Mouse (Mus musculus): ENCODE data around the gene Mthfsd. TPM values are rescaled to one million over a fixed set of nuclear protein-coding genes. Genes with fewer than 3 reads are reported as not detected.
"Not testable (repeated sequence)": the region's sequence is repeated elsewhere in the genome, so short reads cannot be mapped to it uniquely, and the experiment has no call there.

Mthfsd gene
- 19.3 and 19.8 TPM in 2 replicates for polyA plus RNA-seq (2015; fragmentation: Nextera tagmentation; extraction: Ambion mirVana)

DNA sequence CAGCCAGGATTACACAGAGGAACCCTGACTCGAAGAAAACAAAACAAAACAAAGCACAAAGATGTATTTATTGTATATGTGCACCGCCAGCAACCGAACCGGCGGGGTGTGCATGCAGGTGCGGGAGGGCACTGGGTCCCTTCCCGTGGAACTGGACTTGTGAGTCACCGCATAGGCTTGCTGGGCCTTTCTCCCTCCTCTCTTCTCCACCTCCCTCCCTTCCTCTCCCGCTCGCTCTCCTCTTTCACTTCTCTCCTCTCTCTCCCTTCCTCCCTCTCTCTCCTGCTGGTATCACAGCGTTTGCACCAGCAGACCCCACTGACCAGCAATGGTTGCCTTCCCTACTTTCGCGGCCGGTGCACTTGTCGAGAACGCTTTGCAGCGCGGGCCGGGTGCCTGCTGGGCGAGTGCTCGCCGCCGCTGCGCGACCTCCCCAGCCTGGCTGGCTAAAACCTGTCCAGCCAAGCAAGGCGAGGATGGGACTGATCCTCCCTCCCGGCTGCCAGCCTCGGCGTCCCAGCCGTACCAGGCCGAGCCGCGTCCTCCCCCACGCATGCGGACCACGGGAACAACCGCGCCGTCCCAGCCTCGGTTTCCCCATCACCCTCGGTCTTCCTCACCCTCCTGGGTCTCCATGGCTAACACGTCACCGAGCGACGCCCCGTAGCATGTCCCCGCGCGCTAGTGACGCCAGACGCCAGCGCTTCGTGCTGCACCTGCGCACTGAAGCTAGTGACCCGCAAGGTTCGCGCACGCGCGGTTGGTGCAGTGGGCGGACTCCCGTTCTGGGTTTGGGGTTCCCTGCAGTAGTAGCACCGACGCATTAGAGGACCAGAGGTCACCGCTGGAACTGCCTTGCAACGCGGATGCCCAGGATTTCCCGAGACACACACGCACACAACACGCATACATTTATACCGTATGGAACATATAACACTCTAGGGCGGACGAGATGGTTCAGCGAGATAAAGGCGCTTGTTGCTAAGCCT, at the start of gene Mthfsd:
Gene Mthfsd, minus strand, starts transcription at position 725 of the 989 bp plus-strand sequence.
- WGBS (ENCODE audit: insufficient replicate concordance) = 1% methylated on average over 75 of the region's 75 CpGs
- Histone ChIP-seq H3K9me3 (replicated peaks) (no peaks in the 10 kb centered on the region), H3K4me2 (peak within 1 kb of the TSS; percentile 86), H3K9ac (peak within 1 kb of the TSS; percentile 71), H3K27me3 (peaks cover 21% of the 10 kb centered on the region), H3K27ac (replicated peaks) (peak within 1 kb of the TSS; percentile 61), H3K4me3 (replicated peaks) (peak within 1 kb of the TSS; percentile 82), H3K36me3 (replicated peaks) (peaks cover 21% of the 10 kb centered on the region; the same call in 1 of the 2 replicates), H3K4me1 (replicated peaks) (peaks cover 23% of the 10 kb centered on the region)
- peak; percentile 91 for ATAC-seq (ENCODE audit: insufficient read depth)

DNA sequence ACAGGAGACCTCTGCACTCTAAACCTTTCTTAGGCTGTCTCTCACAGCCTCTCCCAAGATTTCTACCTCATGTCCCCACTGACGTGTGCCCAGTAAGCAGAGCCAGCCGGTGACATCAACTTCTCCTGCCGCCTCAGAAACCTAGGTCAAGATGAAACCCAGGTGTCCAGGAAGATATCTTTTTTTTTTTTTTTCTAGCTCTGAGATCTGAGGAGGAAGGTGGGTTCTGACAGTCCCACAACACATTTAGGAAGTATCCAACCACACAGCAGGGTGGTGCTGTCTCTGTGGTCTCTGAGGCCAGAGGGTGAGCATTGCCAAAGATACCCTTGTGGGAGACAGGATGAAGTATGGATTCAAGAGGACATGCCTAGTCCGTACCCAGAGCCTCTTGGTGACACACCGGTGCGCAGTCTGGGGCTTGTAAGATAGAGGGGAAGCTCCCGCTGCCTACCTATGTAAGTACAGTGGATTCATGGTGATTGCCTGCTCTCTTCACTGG, 48.8 kb upstream of the Mthfsd start:
- WGBS (ENCODE audit: insufficient replicate concordance) = 50% methylated on average over 7 of the region's 7 CpGs
- no peak overlapping the region for H3K4me2 ChIP-seq
- no peak for ATAC-seq (ENCODE audit: insufficient read depth)

DNA sequence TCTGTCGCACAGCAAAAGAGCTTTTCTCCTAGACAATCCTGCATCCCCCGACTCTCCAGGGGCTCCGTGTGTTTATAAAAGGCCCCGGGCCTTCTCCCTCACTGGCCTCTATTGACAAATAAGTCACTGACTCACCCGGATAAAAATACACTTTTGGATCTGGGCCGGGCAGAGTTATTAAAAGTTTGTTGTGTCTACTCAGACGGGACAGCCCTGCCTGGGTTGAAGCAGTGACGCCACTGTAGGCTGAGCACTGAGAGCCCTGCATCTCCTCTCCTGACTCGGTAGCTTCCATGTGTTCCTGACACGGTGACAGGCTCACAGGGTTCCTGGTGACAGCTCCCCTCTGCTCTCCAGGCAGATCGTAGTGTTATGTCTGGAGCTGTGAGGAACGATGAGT, 44.2 kb upstream of the Mthfsd start:
- no peak overlapping the region for H3K4me2 ChIP-seq
- no peak overlapping the region for H3K27ac ChIP-seq (replicated peaks)
- no peaks in the 10 kb centered on the region for H3K9me3 ChIP-seq (replicated peaks)
- no peak overlapping the region for H3K9ac ChIP-seq
- no peak for ATAC-seq (ENCODE audit: insufficient read depth)
- WGBS (ENCODE audit: insufficient replicate concordance) = 55% methylated on average over 12 of the region's 12 CpGs
- H3K36me3 ChIP-seq (replicated peaks) = no peaks in the 10 kb centered on the region
- peaks cover 14% of the 10 kb centered on the region for H3K27me3 ChIP-seq
- H3K4me3 ChIP-seq (replicated peaks) = no peak overlapping the region
- no peaks in the 10 kb centered on the region for H3K4me1 ChIP-seq (replicated peaks)

More for the DNA sequence above, 48.8 kb upstream of the Mthfsd start:
- Histone ChIP-seq H3K9ac (no peak overlapping the region), H3K4me3 (replicated peaks) (no peak overlapping the region), H3K27ac (replicated peaks) (no peak overlapping the region), H3K27me3 (peaks cover 22% of the 10 kb centered on the region), H3K4me1 (replicated peaks) (no peaks in the 10 kb centered on the region), H3K36me3 (replicated peaks) (no peaks in the 10 kb centered on the region), H3K9me3 (replicated peaks) (no peaks in the 10 kb centered on the region)

DNA sequence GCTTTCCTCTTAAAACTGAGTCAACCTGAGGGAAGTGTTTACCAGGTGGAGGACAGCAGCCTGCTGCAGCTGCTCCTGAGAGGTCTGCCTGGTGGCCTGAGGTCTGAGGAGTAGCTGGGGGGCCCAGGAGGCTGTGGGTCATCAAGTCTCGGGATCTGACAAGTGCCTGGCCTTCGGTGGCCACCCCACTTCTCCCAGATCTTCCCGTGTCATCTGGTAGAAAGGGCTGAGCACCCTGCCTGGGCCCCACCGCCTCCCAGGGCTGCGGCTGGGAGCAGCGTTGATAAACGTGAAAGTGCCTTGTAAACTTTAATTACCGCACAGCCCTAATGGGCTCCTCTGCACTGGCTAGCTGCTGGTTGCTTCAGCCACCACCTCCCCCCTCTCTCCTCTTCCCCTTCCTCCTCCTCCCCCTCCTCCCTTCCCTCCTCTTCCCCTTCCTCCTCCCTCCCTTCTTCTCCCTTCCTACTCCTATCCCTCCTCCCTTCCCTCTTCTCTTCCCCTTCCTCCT, 40.4 kb upstream of the Mthfsd start:
- WGBS (ENCODE audit: insufficient replicate concordance) = 9% methylated on average over 8 of the region's 8 CpGs
- no peaks in the 10 kb centered on the region for H3K4me1 ChIP-seq (replicated peaks)
- no peak overlapping the region for H3K9ac ChIP-seq
- H3K9me3 ChIP-seq (replicated peaks) = no peaks in the 10 kb centered on the region
- no peak for ATAC-seq (ENCODE audit: insufficient read depth)
- peaks cover 15% of the 10 kb centered on the region for H3K27me3 ChIP-seq
- no peak overlapping the region for H3K27ac ChIP-seq (replicated peaks)
- H3K4me3 ChIP-seq (replicated peaks) = no peak overlapping the region
- no peaks in the 10 kb centered on the region for H3K36me3 ChIP-seq (replicated peaks)
- H3K4me2 ChIP-seq = no peak overlapping the region

DNA sequence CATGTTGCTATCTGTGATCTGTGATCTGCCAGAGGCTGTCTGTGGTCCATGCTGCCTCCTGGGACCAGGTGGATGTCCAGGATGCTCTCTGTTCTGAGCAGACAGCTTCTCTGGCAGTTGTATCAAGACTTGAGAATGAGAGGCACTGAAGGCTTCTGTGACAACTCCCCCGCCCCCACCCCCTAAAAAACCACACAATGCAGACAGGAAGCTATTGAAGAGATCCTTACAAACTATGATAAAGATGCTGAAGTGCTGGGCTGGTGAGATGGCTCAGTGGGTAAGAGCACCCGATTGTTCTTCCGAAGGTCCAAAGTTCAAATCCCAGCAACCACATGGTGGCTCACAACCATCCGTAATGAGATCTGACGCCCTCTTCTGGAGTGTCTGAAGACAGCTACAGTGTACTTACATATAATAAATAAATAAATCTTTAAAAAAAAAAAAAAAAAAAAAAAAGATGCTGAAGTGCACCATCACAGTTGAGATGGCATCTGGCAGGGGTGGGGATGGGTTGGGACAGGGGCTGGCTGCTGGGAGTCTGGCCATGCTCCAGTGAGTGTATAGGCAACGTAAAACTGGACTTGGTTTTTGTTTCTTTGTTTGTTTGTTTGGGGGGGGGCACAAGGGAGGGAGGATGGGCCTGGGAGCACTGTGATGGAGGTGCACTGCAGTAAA, 37.4 kb upstream of the Mthfsd start:
- H3K9ac ChIP-seq; H3K36me3 ChIP-seq (replicated peaks); H3K27ac ChIP-seq (replicated peaks); H3K4me2 ChIP-seq; H3K4me1 ChIP-seq (replicated peaks); H3K4me3 ChIP-seq (replicated peaks); ATAC-seq (ENCODE audit: insufficient read depth); H3K9me3 ChIP-seq (replicated peaks): not testable (repeated sequence)
- WGBS (ENCODE audit: insufficient replicate concordance) = 27% methylated on average over 4 of the region's 6 CpGs
- H3K27me3 ChIP-seq = peaks cover 27% of the 10 kb centered on the region

DNA sequence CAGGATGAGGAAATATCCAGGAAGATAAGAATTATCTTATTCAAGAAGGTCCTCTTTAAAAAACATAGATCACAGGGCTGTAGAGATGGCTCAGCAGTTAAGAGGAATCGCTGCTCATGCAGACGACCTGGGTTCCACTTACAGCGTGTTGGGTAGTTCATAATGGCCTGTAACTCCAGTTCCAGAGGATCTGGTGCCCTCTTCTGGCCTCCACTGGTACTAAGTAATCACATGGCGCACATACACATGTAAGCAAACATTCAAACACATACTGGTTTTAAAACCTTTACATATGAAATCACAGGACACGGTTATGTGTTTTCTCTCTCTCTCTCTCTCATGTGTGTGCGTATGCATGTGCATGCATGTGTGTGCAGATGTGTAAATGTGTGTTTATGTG, 28.7 kb upstream of the Mthfsd start:
- 79% methylated on average over 6 of the region's 6 CpGs for WGBS (ENCODE audit: insufficient replicate concordance)
- Histone ChIP-seq H3K36me3 (replicated peaks) (no peaks in the 10 kb centered on the region), H3K9me3 (replicated peaks) (no peaks in the 10 kb centered on the region), H3K4me2 (no peak overlapping the region), H3K27me3 (peaks cover 12% of the 10 kb centered on the region), H3K4me3 (replicated peaks) (no peak overlapping the region), H3K9ac (no peak overlapping the region), H3K27ac (replicated peaks) (no peak overlapping the region), H3K4me1 (replicated peaks) (no peaks in the 10 kb centered on the region)
- ATAC-seq (ENCODE audit: insufficient read depth) = no peak

DNA sequence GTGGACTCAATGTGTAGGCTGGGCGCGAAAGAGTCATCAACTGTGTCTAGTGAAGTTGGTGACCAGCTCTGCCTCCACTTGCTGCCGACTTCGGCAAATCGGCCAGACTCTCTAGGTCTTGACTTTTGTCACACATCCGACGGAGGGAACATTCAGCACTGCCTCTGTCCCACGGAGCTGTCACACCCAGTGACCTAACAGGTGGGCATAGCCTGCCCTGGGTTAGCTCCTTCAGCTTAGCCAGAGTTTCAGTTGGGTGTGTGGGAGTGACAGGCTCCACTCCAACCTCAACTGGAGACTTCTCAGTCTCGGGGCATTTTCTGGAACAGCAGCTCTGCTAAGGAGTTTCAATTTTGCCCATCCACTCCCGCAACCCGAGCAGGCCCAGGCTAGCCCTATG, 26.3 kb upstream of the Mthfsd start:
- Histone ChIP-seq H3K27ac (replicated peaks) (no peak overlapping the region), H3K4me2 (no peak overlapping the region), H3K36me3 (replicated peaks) (no peaks in the 10 kb centered on the region), H3K4me3 (replicated peaks) (no peak overlapping the region), H3K27me3 (peaks cover 30% of the 10 kb centered on the region), H3K9me3 (replicated peaks) (no peaks in the 10 kb centered on the region), H3K4me1 (replicated peaks) (no peaks in the 10 kb centered on the region), H3K9ac (no peak overlapping the region)
- ATAC-seq (ENCODE audit: insufficient read depth) = no peak
- WGBS (ENCODE audit: insufficient replicate concordance) = 73% methylated on average over 11 of the region's 11 CpGs

DNA sequence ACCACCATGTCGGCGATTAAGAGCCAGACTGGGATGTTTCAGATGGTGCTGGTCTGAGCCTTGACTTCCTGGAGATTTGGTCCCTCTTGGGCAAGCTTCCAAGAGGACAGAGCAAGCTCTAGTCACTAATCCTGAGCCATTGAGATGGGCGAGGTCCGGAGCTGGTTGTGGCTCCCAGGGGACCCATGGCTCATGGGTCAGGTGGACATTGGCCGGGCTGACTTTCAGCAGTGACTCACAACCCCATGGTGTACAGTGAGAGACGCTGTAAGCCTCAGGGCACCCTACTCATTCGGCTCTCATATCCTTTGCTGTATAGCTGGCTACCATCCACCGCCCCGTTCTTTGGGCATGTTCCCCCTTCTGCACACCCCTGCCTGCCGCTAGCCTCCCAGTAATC, 25.9 kb upstream of the Mthfsd start:
- Histone ChIP-seq H3K9ac (no peak overlapping the region), H3K27ac (replicated peaks) (no peak overlapping the region), H3K9me3 (replicated peaks) (no peaks in the 10 kb centered on the region), H3K27me3 (peaks cover 34% of the 10 kb centered on the region), H3K4me1 (replicated peaks) (no peaks in the 10 kb centered on the region), H3K4me2 (no peak overlapping the region), H3K36me3 (replicated peaks) (no peaks in the 10 kb centered on the region), H3K4me3 (replicated peaks) (no peak overlapping the region)
- WGBS (ENCODE audit: insufficient replicate concordance) = 72% methylated on average over 10 of the region's 10 CpGs
- no peak for ATAC-seq (ENCODE audit: insufficient read depth)

DNA sequence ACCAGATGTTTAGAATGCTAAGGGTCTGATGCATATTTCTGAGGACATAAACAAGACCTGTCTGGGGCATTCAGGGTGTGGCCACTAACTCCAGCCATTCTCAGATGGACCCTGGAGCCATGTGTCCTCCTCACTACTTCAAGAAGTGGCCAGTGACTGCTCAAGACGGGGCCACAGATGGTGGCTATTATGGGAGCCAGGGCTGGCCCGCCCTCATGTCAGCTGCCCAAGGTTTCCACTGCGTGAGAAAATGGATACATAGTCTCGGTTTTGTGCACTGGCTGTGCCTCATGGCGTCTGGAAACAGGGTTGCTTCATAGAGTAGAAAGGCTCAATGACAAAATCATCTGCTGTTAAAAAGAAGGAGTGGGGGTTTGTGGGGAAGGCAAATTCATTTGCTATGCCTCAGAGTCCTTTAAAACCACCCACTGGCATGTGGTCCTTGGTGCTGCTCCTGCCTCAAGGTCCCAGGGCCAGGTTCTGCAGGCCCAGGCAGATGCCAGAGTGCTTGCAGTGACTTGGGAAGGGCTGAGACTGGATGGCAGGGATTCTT, 24.8 kb upstream of the Mthfsd start:
- 61% methylated on average over 5 of the region's 5 CpGs for WGBS (ENCODE audit: insufficient replicate concordance)
- no peak overlapping the region for H3K4me3 ChIP-seq (replicated peaks)
- peaks cover 4% of the 10 kb centered on the region; the same call in 1 of the 2 replicates for H3K4me1 ChIP-seq (replicated peaks)
- no peak overlapping the region for H3K9ac ChIP-seq
- no peak overlapping the region for H3K4me2 ChIP-seq
- no peaks in the 10 kb centered on the region for H3K36me3 ChIP-seq (replicated peaks)
- no peak for ATAC-seq (ENCODE audit: insufficient read depth)
- H3K27ac ChIP-seq (replicated peaks) = no peak overlapping the region
- H3K27me3 ChIP-seq = peaks cover 45% of the 10 kb centered on the region
- H3K9me3 ChIP-seq (replicated peaks) = no peaks in the 10 kb centered on the region

DNA sequence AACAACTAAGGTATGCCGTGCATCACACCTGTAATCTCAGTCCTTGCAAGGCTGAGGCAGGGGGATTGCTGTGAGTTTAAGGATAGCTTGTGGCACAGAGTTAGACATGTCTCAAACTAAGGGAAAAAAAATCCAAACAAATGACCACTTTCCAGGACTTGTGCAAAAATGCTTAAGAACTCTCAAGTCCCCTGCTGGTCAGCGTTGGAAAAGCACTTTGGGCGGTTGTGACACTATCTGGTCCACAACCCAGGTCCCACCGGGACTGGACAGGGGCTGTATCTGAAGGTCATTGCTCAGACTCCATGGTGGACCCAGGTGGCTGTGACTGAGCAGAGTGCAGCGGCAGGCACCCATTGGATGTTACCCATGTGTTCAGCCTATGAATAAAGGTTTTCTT, 22.3 kb upstream of the Mthfsd start:
- ATAC-seq (ENCODE audit: insufficient read depth) = no peak
- Histone ChIP-seq H3K27ac (replicated peaks) (no peak overlapping the region), H3K4me1 (replicated peaks) (peaks cover 7% of the 10 kb centered on the region; the same call in 1 of the 2 replicates), H3K4me2 (no peak overlapping the region), H3K4me3 (replicated peaks) (no peak overlapping the region), H3K9me3 (replicated peaks) (no peaks in the 10 kb centered on the region), H3K27me3 (peaks cover 70% of the 10 kb centered on the region), H3K9ac (no peak overlapping the region), H3K36me3 (replicated peaks) (no peaks in the 10 kb centered on the region)
- 24% methylated on average over 5 of the region's 5 CpGs for WGBS (ENCODE audit: insufficient replicate concordance)
